ENCODE assay signal across 9 mouse cellular contexts in genomic region chr9:45388385-45388994, GRCm38 (mm10). TPM values are rescaled to one million over a fixed set of nuclear protein-coding genes. Genes with fewer than 3 reads are reported as not detected.
A peak's percentile ranks its signal among the peaks of the same experiment; 100 is the strongest.
DNase-seq lines count a peak whose midpoint lies in the region; ATAC-seq and TF ChIP-seq lines count a peak whose summit lies in the region.
"Had no signal": no experiment of that assay in that cellular context is flagged by ENCODE, and none has a peak within 500 bp of the region (broad histone marks: within the 10 kb centered on the region; RNA-seq: fewer than 3 reads in every experiment).

No protein-coding gene starts in this region.

- peak; percentile 68 to 77 for DNase-seq in adrenal gland, postnatal 4 days (ENCODE audit: low spot score in 2 of 2)
- DNase-seq in kidney, postnatal 10 days, result peak; percentile 92
- DNase-seq in liver, embryonic 13.5 days, result peak; percentile 51

- no peaks in the 10 kb centered on the region for H3K79me2 ChIP-seq in C2C12 (ENCODE audit: control insufficient read depth, insufficient read depth)

- WGBS in embryonic facial prominence, embryonic 15.5 days, result 44% methylated on average over 12 of the region's 12 CpGs
- WGBS in heart, embryonic 14.5 days, result 25% methylated on average over 12 of the region's 12 CpGs
- WGBS in liver, embryonic 13.5 days (ENCODE audit: insufficient replicate concordance), result 31% methylated on average over 12 of the region's 12 CpGs
- WGBS in neural tube, embryonic 14.5 days, result 40% methylated on average over 12 of the region's 12 CpGs

- no peak overlapping the region for H3K4me3 ChIP-seq in C2C12 (ENCODE audit: insufficient read depth, poor library complexity, severe bottlenecking)
- no peak overlapping the region for H3K4me3 ChIP-seq in embryonic facial prominence, embryonic 15.5 days (replicated peaks)
- no peak overlapping the region for H3K4me3 ChIP-seq in heart, embryonic 14.5 days (ENCODE audit: control insufficient read depth in 1 of 2, insufficient read depth in 1 of 2, low read depth in 1 of 2, low read length in 2 of 2)
- H3K4me3 ChIP-seq in liver, embryonic 13.5 days (replicated peaks), result no peak overlapping the region
- no peak overlapping the region for H3K4me3 ChIP-seq in neural tube, embryonic 14.5 days (ENCODE audit: low read depth, low read length)
- H3K4me3 ChIP-seq in testis, adult 2 months (ENCODE audit: control insufficient read depth, low read depth, low read length), result no peak overlapping the region
- H3K4me3 ChIP-seq: embryonic facial prominence, embryonic 13.5 days had no signal

- TF ChIP-seq CTCF in C2C12 (IDR thresholded peaks at IDR 0.05; ENCODE audit: control insufficient read depth, insufficient read depth, insufficient read length), result peak; percentile 77
- peak; percentile 96 for TF ChIP-seq CTCF in testis, adult 2 months (IDR thresholded peaks at IDR 0.05; ENCODE audit: control insufficient read depth, insufficient read depth, insufficient replicate concordance, low read depth, low read length)

- no peak for TF ChIP-seq POLR2A in testis, adult 2 months (IDR thresholded peaks at IDR 0.05; ENCODE audit: control insufficient read depth, low read depth, low read length)

- no peak overlapping the region for H3K4me2 ChIP-seq in embryonic facial prominence, embryonic 15.5 days (replicated peaks)
- H3K4me2 ChIP-seq in heart, embryonic 14.5 days (ENCODE audit: low read length), result no peak overlapping the region
- no peak overlapping the region for H3K4me2 ChIP-seq in liver, embryonic 13.5 days
- H3K4me2 ChIP-seq in neural tube, embryonic 14.5 days (ENCODE audit: low read depth, low read length), result no peak overlapping the region
- H3K4me2 ChIP-seq: embryonic facial prominence, embryonic 13.5 days had no signal

- no peaks in the 10 kb centered on the region for H3K36me3 ChIP-seq in C2C12 (ENCODE audit: control insufficient read depth, insufficient read depth)
- H3K36me3 ChIP-seq in embryonic facial prominence, embryonic 15.5 days, result peaks cover 3% of the 10 kb centered on the region; the same call in 1 of the 2 replicates
- 0 out of 2 replicates have a peak, but pooled peaks cover 7% of the 10 kb centered on the region for H3K36me3 ChIP-seq in heart, embryonic 14.5 days (ENCODE audit: control insufficient read depth, insufficient read depth, low read length)
- no peaks in the 10 kb centered on the region for H3K36me3 ChIP-seq in liver, embryonic 13.5 days
- no peaks in the 10 kb centered on the region for H3K36me3 ChIP-seq in neural tube, embryonic 14.5 days (ENCODE audit: control insufficient read depth, insufficient read depth, low read length)
- no peaks in the 10 kb centered on the region for H3K36me3 ChIP-seq in testis, adult 2 months (ENCODE audit: control insufficient read depth, insufficient read depth, low read length)

- H3ac ChIP-seq in C2C12 (ENCODE audit: control insufficient read depth, insufficient read length, low read depth), result no peak overlapping the region

- no peak overlapping the region for H3K9ac ChIP-seq in embryonic facial prominence, embryonic 15.5 days
- no peak overlapping the region for H3K9ac ChIP-seq in heart, embryonic 14.5 days (ENCODE audit: low read length)
- no peak overlapping the region for H3K9ac ChIP-seq in liver, embryonic 13.5 days
- H3K9ac ChIP-seq in neural tube, embryonic 14.5 days (replicated peaks; ENCODE audit: low read depth, low read length), result no peak overlapping the region
- H3K9ac ChIP-seq: embryonic facial prominence, embryonic 13.5 days had no signal

- H3K27me3 ChIP-seq in C2C12 (ENCODE audit: control insufficient read depth, insufficient read depth, insufficient read length), result peaks cover 4% of the 10 kb centered on the region
- H3K27me3 ChIP-seq in embryonic facial prominence, embryonic 15.5 days, result no peaks in the 10 kb centered on the region
- no peaks in the 10 kb centered on the region for H3K27me3 ChIP-seq in heart, embryonic 14.5 days (ENCODE audit: control insufficient read depth, insufficient read depth, low read length)
- H3K27me3 ChIP-seq in liver, embryonic 13.5 days, result no peaks in the 10 kb centered on the region
- no peaks in the 10 kb centered on the region for H3K27me3 ChIP-seq in neural tube, embryonic 14.5 days (ENCODE audit: control insufficient read depth, insufficient read depth, low read length)
- H3K27me3 ChIP-seq in testis, adult 2 months (ENCODE audit: control insufficient read depth, insufficient read depth, low read length), result no peaks in the 10 kb centered on the region
- H3K27me3 ChIP-seq: embryonic facial prominence, embryonic 13.5 days had no signal

- ATAC-seq in embryonic facial prominence, embryonic 15.5 days (ENCODE audit: insufficient number of reproducible peaks, low FRiP score, low TSS enrichment, low read depth), result peak; percentile 51; the same call in 1 of the 2 replicates
- ATAC-seq in heart, embryonic 14.5 days (ENCODE audit: insufficient number of reproducible peaks, insufficient read depth, low FRiP score, low read depth), result peak; percentile 47; the same call in 1 of the 2 replicates
- no peak for ATAC-seq in liver, embryonic 13.5 days (ENCODE audit: low read depth)
- peak; percentile 82 for ATAC-seq in neural tube, embryonic 14.5 days (ENCODE audit: low read depth)

- H3K9me3 ChIP-seq in embryonic facial prominence, embryonic 15.5 days (replicated peaks), result no peaks in the 10 kb centered on the region
- H3K9me3 ChIP-seq in heart, embryonic 14.5 days (ENCODE audit: control insufficient read depth, low read length), result no peaks in the 10 kb centered on the region
- no peaks in the 10 kb centered on the region for H3K9me3 ChIP-seq in liver, embryonic 13.5 days (replicated peaks)
- no peaks in the 10 kb centered on the region for H3K9me3 ChIP-seq in neural tube, embryonic 14.5 days (ENCODE audit: control insufficient read depth, low read length)
- H3K9me3 ChIP-seq: embryonic facial prominence, embryonic 13.5 days had no signal

- no peaks in the 10 kb centered on the region for H3K4me1 ChIP-seq in embryonic facial prominence, embryonic 15.5 days
- H3K4me1 ChIP-seq in heart, embryonic 14.5 days (ENCODE audit: control insufficient read depth in 2 of 2, insufficient read depth in 2 of 2, low read length in 2 of 2), result no peaks in the 10 kb centered on the region
- no peaks in the 10 kb centered on the region for H3K4me1 ChIP-seq in liver, embryonic 13.5 days (replicated peaks)
- no peaks in the 10 kb centered on the region for H3K4me1 ChIP-seq in neural tube, embryonic 14.5 days (ENCODE audit: control insufficient read depth, insufficient read depth, low read length)
- H3K4me1 ChIP-seq in testis, adult 2 months (ENCODE audit: control insufficient read depth, insufficient read depth, low read length), result no peaks in the 10 kb centered on the region
- H3K4me1 ChIP-seq: embryonic facial prominence, embryonic 13.5 days had no signal

- H3K27ac ChIP-seq in embryonic facial prominence, embryonic 15.5 days (replicated peaks), result no peak overlapping the region
- H3K27ac ChIP-seq in heart, embryonic 14.5 days (replicated peaks in 1 of 2; ENCODE audit: control insufficient read depth in 1 of 2, insufficient read depth in 1 of 2, low read depth in 2 of 2, low read length in 2 of 2), result no peak overlapping the region
- no peak overlapping the region for H3K27ac ChIP-seq in liver, embryonic 13.5 days
- H3K27ac ChIP-seq in neural tube, embryonic 14.5 days (ENCODE audit: low read depth, low read length), result no peak overlapping the region
- no peak overlapping the region for H3K27ac ChIP-seq in testis, adult 2 months (ENCODE audit: control insufficient read depth, insufficient read depth, low read depth, low read length)
- H3K27ac ChIP-seq: embryonic facial prominence, embryonic 13.5 days had no signal

- no peaks in the 10 kb centered on the region for H3K79me3 ChIP-seq in C2C12 (ENCODE audit: low read depth)

TF ChIP-seq in C2C12, 6 proteins besides CTCF, POLR2A, EP300 and RAD21:
- TF ChIP-seq FOSL1 (IDR thresholded peaks at IDR 0.05; ENCODE audit: insufficient read depth, low read length, poor library complexity, severe bottlenecking) (no peak), MAX (IDR thresholded peaks at IDR 0.05) (no peak), MYOG (IDR thresholded peaks at IDR 0.05; ENCODE audit: control insufficient read depth, extremely low read depth, insufficient read length) (no peak)

RNA-seq across cellular contexts. Expression of gene Fxyd2, which starts 11.0 kb away (rescaled TPM):
- not detected for polyA plus RNA-seq in C2C12 (2012; fragmentation: generic; extraction: Trizol)
- 100 to 1,000 TPM in 1 of 2 experiments, 1 to 10 TPM in 1; 8.6 to 119 TPM for total RNA-seq in adrenal gland, postnatal 4 days (2021)
- polyA plus RNA-seq in embryonic facial prominence, embryonic 15.5 days (2015; fragmentation: Nextera tagmentation; extraction: Ambion mirVana), result 5.3 and 6.8 TPM in 2 replicates
- 0.92 and 2.0 TPM in 2 replicates for polyA plus RNA-seq in heart, embryonic 14.5 days (2014; fragmentation: Nextera tagmentation; extraction: Ambion mirVana)
- 0.61 and 0.65 TPM in 2 replicates for polyA plus RNA-seq in liver, embryonic 13.5 days (2015; fragmentation: Nextera tagmentation; extraction: Ambion mirVana)
- 9.6 and 9.9 TPM in 2 replicates for polyA plus RNA-seq in neural tube, embryonic 14.5 days (2014; fragmentation: Nextera tagmentation; extraction: Ambion mirVana)
- 45.8 and 54.6 TPM in 2 replicates for polyA plus RNA-seq in testis, adult 2 months (2012; rRNA removed)

RNA-seq across cellular contexts. Expression of gene Fxyd6, which starts 18.5 kb away (rescaled TPM):
- not detected for polyA plus RNA-seq in C2C12 (2012; fragmentation: generic; extraction: Trizol)
- total RNA-seq in adrenal gland, postnatal 4 days (2021), result 100 to 1,000 TPM; 123 to 137 TPM
- polyA plus RNA-seq in embryonic facial prominence, embryonic 15.5 days (2015; fragmentation: Nextera tagmentation; extraction: Ambion mirVana), result 77.4 and 77.5 TPM in 2 replicates
- polyA plus RNA-seq in heart, embryonic 14.5 days (2014; fragmentation: Nextera tagmentation; extraction: Ambion mirVana), result 27.3 and 32.7 TPM in 2 replicates
- 2.6 and 2.7 TPM in 2 replicates for polyA plus RNA-seq in liver, embryonic 13.5 days (2015; fragmentation: Nextera tagmentation; extraction: Ambion mirVana)
- polyA plus RNA-seq in neural tube, embryonic 14.5 days (2014; fragmentation: Nextera tagmentation; extraction: Ambion mirVana), result 257 and 341 TPM in 2 replicates
- polyA plus RNA-seq in testis, adult 2 months (2012; rRNA removed), result 35.9 and 50.1 TPM in 2 replicates

RNA-seq across cellular contexts. Expression of gene Dscaml1, which starts 37.9 kb away (rescaled TPM):
- not detected for polyA plus RNA-seq in C2C12 (2012; fragmentation: generic; extraction: Trizol)
- total RNA-seq in adrenal gland, postnatal 4 days (2021), result 1 to 10 TPM; 2.3 to 2.5 TPM
- 0.89 and 1.3 TPM in 2 replicates for polyA plus RNA-seq in embryonic facial prominence, embryonic 15.5 days (2015; fragmentation: Nextera tagmentation; extraction: Ambion mirVana)
- polyA plus RNA-seq in heart, embryonic 14.5 days (2014; fragmentation: Nextera tagmentation; extraction: Ambion mirVana), result 0.08 and 0.55 TPM in 2 replicates
- polyA plus RNA-seq in liver, embryonic 13.5 days (2015; fragmentation: Nextera tagmentation; extraction: Ambion mirVana), result 0.02 TPM in 1 of 2 replicates, not detected in the other
- polyA plus RNA-seq in neural tube, embryonic 14.5 days (2014; fragmentation: Nextera tagmentation; extraction: Ambion mirVana), result 18.3 and 24.3 TPM in 2 replicates
- 25.8 and 32.4 TPM in 2 replicates for polyA plus RNA-seq in testis, adult 2 months (2012; rRNA removed)
